Mouse (Mus musculus) forebrain, embryonic 14.5 days (tissue): ENCODE data around the gene Gm20388. TPM values are rescaled to one million over a fixed set of nuclear protein-coding genes. Genes with fewer than 3 reads are reported as not detected.
"Not testable (repeated sequence)": the region's sequence is repeated elsewhere in the genome, so short reads cannot be mapped to it uniquely, and the experiment has no call there.

Source experiments
- ATAC-seq: fragments of 200-750 bp; cut with Nextera tagmentation; 2 replicates; pipeline ENCODE4 v1.8.0; 2017; ENCODE audit warnings: mild to moderate bottlenecking, moderate library complexity
- DNase-seq: peaks from one replicate; pipeline ENCODE4 v3.0.0-alpha.2; 2015; ENCODE audit warnings: low spot score
- H3K27ac ChIP-seq: fragments of 300-500 bp; sonication (generic); 2 replicates; pipeline ENCODE4 v1.5.1; 2014; ENCODE audit warnings: low read depth, mild to moderate bottlenecking, control low read depth, low read length, moderate library complexity
- H3K27me3 ChIP-seq: fragments of 300-500 bp; sonication (generic); replicated peaks from 2 replicates; pipeline ENCODE4 v1.6.1; 2014; ENCODE audit warnings: low read length, control low read depth, mixed read lengths; ENCODE audit not compliant: control insufficient read depth, insufficient read depth
- H3K36me3 ChIP-seq: fragments of 300-500 bp; sonication (generic); 2 replicates; pipeline ENCODE4 v1.6.1; 2014; ENCODE audit warnings: low read length, control low read depth; ENCODE audit not compliant: control insufficient read depth, insufficient read depth
- H3K4me1 ChIP-seq: fragments of 300-500 bp; sonication (generic); 2 replicates; pipeline ENCODE4 v1.6.1; 2014; ENCODE audit warnings: antibody characterized with exemption, low read length, control low read depth; ENCODE audit not compliant: control insufficient read depth, insufficient read depth
- H3K4me2 ChIP-seq: fragments of 300-500 bp; sonication (generic); 2 replicates; pipeline ENCODE4 v1.6.1; 2014; ENCODE audit warnings: mild to moderate bottlenecking, control low read depth, low read length
- H3K4me3 ChIP-seq: fragments of 300-500 bp; sonication (generic); 2 replicates; pipeline ENCODE4 v1.5.1; 2014; ENCODE audit warnings: low read depth, low read length, control low read depth
- H3K9ac ChIP-seq: fragments of 300-500 bp; sonication (generic); 2 replicates; pipeline ENCODE4 v1.6.1; 2014; ENCODE audit warnings: mild to moderate bottlenecking, low read length, control low read depth, moderate library complexity
- H3K9me3 ChIP-seq: fragments of 300-500 bp; sonication (generic); replicated peaks from 2 replicates; pipeline ENCODE4 v1.6.1; 2016; ENCODE audit warnings: low read length, control low read depth, mixed read lengths; ENCODE audit not compliant: control insufficient read depth
- WGBS: fragments of 180-500 bp; shearing (Covaris S2); extraction: QIAGEN DNeasy Blood & Tissue Kit; methylation state at CpG from one replicate; pipeline ENCODE4 v1.1.7; 2014; 5-methylcytosine and 5-hydroxymethylcytosine counted together
- polyA plus RNA-seq: library from polyadenylated mRNA; unstranded; fragments of >200 nt; fragmentation: Nextera tagmentation; extraction: Ambion mirVana; gene quantifications from 2 replicates; pipeline ENCODE4 v1.2.1, GENCODE M21; 2014

Gene Gm20388
- polyA plus RNA-seq, 1 experiment from 2014 or later = 7.4 TPM

DNA sequence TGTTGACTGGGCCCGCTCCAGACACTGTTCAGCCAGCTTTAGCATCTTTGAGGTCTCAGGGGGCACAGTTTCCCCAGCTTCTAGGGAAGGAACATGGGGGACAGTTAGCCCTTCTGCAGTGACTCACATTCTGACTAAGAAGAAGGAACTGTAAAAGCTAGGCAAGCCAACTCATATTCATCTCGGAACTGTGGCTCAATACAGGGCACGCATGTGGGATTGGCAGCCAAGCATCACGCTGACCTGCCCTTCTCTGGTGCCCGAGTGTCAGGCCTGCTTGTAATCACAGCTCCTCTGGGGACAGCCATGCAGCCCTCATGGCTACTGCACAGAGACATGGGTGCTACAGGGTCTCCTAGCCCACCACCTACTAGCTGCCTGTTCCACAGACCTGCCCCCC lies 3340.3 kb downstream of the Gm20388 start:
- no peak overlapping the region for H3K4me2 ChIP-seq
- H3K4me3 ChIP-seq = no peak overlapping the region
- no peak overlapping the region for H3K27ac ChIP-seq
- H3K9ac ChIP-seq = no peak overlapping the region; the same call in 1 of the 2 replicates
- H3K36me3 ChIP-seq = peaks cover 63% of the 10 kb centered on the region
- H3K9me3 ChIP-seq = no peaks in the 10 kb centered on the region
- ATAC-seq (no peak), DNase-seq (no peak)
- no peaks in the 10 kb centered on the region for H3K27me3 ChIP-seq
- WGBS = 95% methylated on average over 5 of the region's 5 CpGs
- H3K4me1 ChIP-seq = peaks cover 14% of the 10 kb centered on the region

GRCm38 (mm10) chr8:123252925-123253324 lies 3342.3 kb downstream of the Gm20388 start:
- DNase-seq (no peak), ATAC-seq (no peak)
- Histone ChIP-seq H3K36me3 (peaks cover 60% of the 10 kb centered on the region), H3K9me3 (no peaks in the 10 kb centered on the region), H3K9ac (peak overlapping the region; percentile 97), H3K27ac (no peak overlapping the region), H3K27me3 (no peaks in the 10 kb centered on the region), H3K4me2 (peak overlapping the region; percentile 97), H3K4me3 (peak overlapping the region; percentile 98), H3K4me1 (peaks cover 14% of the 10 kb centered on the region)
- WGBS = 63% methylated on average over 4 of the region's 4 CpGs

DNA sequence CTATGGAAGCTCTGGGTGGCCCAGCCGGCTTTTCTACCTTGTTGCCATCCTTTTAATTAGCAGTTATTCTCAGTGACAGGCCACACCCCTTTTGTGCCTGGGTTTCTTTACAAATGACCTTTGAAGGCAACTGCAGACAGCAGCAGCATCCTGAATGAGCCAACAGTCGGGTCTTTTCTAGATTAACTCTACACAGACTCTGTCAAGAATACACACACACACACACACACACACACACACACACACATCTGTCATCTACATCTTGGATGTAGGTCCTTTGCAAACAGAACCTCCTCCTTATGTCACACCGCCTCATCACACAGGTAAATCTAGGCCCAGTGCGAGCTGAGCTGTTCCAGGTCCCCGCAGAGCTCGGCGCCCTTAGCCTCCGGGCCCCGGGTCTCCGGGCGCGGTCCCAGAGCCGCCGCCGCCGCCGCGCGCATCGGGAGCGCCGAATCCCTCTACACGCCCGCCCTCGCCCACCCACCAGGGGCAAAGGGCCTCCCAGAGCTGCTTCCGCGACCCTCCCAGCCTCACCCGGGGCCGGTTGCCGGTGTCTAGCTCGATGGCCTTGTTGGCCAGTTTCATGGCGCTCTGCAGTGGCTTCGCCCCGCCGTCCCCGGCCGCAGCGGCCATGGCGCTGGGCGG lies 3342.9 kb downstream of the Gm20388 start:
- peak overlapping the region; percentile 98 for H3K4me3 ChIP-seq
- no peaks in the 10 kb centered on the region for H3K27me3 ChIP-seq
- H3K4me1 ChIP-seq = peaks cover 14% of the 10 kb centered on the region
- WGBS = 0% methylated on average over 39 of the region's 40 CpGs
- DNase-seq = peak; percentile 41
- peak overlapping the region; percentile 97 for H3K9ac ChIP-seq
- peak overlapping the region; percentile 97 for H3K4me2 ChIP-seq
- H3K27ac ChIP-seq = peak overlapping the region; percentile 86
- ATAC-seq = peak; percentile 71
- no peaks in the 10 kb centered on the region for H3K9me3 ChIP-seq
- peaks cover 60% of the 10 kb centered on the region for H3K36me3 ChIP-seq

GRCm38 (mm10) chr8:123254099-123254885 lies 3343.7 kb downstream of the Gm20388 start, which contains the start of the genes Zfp276 and Vps9d1:
Zfp276 (plus strand) TSS chr8:123254195.
Vps9d1 (minus strand) TSS chr8:123254348.
- Histone ChIP-seq H3K36me3 (peaks cover 60% of the 10 kb centered on the region), H3K4me3 (peak within 1 kb of the TSS; percentile 98), H3K9ac (peak within 1 kb of the TSS; percentile 97), H3K27me3 (no peaks in the 10 kb centered on the region), H3K27ac (peak within 1 kb of the TSS; percentile 86), H3K9me3 (no peaks in the 10 kb centered on the region), H3K4me1 (peaks cover 14% of the 10 kb centered on the region), H3K4me2 (peak within 1 kb of the TSS; percentile 97)
- WGBS = under 1% methylated on average over 87 of the region's 99 CpGs
- DNase-seq (peak; percentile 85), ATAC-seq (peak; percentile 98)

DNA sequence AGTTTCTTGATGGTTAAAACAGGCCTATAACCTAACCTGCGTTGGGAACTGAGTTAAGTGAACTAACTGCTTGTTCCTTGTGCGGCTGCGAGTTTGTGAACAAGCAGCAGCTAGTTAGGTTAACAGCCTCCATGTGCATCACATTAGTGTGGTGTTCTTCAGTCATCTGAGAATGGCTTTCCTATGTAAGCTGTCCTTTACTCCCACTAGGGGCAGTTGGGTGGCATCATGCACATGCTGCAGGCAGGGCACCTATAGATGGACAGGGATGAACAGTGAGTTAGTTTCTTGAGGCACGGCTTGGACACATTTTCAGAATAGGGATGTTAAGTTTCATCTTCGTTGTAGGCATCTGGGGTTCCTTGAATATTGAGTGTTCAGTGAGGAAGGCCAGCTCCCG lies 3344.5 kb downstream of the Gm20388 start:
- peaks cover 14% of the 10 kb centered on the region for H3K4me1 ChIP-seq
- no peak for DNase-seq
- H3K4me2 ChIP-seq = peak overlapping the region; percentile 97
- no peaks in the 10 kb centered on the region for H3K9me3 ChIP-seq
- H3K27me3 ChIP-seq = no peaks in the 10 kb centered on the region
- peaks cover 60% of the 10 kb centered on the region for H3K36me3 ChIP-seq
- no peak overlapping the region for H3K27ac ChIP-seq
- peak overlapping the region; percentile 98 for H3K4me3 ChIP-seq
- H3K9ac ChIP-seq = peak overlapping the region; percentile 97
- ATAC-seq = no peak
- 76% methylated on average over 6 of the region's 6 CpGs for WGBS

DNA sequence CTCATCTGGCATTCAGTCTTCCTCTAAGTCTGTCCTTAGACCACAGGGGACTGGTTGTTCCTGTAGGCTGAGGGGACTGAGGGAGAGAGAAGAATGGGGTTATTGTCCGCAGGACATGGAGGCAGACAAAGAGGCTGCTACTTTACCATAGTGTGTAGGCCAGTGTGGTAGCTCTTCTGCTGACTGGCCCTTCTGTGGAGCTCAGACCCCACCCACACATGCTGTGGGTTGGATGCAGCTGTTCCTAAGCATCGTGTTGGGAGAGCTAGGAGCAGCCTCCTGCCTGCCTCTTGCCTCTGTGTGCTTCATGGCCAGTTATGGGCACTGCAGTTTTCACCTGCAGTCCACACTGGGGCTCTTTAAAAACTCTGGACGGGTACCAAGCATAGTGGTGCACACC lies 3346.5 kb downstream of the Gm20388 start:
- H3K27ac ChIP-seq = no peak overlapping the region
- H3K27me3 ChIP-seq = no peaks in the 10 kb centered on the region
- no peak overlapping the region for H3K4me3 ChIP-seq
- peaks cover 58% of the 10 kb centered on the region for H3K36me3 ChIP-seq
- H3K9ac ChIP-seq = no peak overlapping the region
- ATAC-seq = no peak
- WGBS = 77% methylated on average over 3 of the region's 3 CpGs
- DNase-seq = no peak
- no peak overlapping the region for H3K4me2 ChIP-seq
- peaks cover 14% of the 10 kb centered on the region for H3K4me1 ChIP-seq
- H3K9me3 ChIP-seq = no peaks in the 10 kb centered on the region

GRCm38 (mm10) chr8:123257593-123257992 lies 3347.0 kb downstream of the Gm20388 start:
- H3K27me3 ChIP-seq, DNase-seq, H3K9me3 ChIP-seq, H3K9ac ChIP-seq, H3K4me3 ChIP-seq, H3K4me2 ChIP-seq, H3K27ac ChIP-seq, ATAC-seq: not testable (repeated sequence)
- Histone ChIP-seq H3K36me3 (peaks cover 59% of the 10 kb centered on the region), H3K4me1 (peaks cover 14% of the 10 kb centered on the region)
- WGBS = 95% methylated on average over 8 of the region's 8 CpGs

DNA sequence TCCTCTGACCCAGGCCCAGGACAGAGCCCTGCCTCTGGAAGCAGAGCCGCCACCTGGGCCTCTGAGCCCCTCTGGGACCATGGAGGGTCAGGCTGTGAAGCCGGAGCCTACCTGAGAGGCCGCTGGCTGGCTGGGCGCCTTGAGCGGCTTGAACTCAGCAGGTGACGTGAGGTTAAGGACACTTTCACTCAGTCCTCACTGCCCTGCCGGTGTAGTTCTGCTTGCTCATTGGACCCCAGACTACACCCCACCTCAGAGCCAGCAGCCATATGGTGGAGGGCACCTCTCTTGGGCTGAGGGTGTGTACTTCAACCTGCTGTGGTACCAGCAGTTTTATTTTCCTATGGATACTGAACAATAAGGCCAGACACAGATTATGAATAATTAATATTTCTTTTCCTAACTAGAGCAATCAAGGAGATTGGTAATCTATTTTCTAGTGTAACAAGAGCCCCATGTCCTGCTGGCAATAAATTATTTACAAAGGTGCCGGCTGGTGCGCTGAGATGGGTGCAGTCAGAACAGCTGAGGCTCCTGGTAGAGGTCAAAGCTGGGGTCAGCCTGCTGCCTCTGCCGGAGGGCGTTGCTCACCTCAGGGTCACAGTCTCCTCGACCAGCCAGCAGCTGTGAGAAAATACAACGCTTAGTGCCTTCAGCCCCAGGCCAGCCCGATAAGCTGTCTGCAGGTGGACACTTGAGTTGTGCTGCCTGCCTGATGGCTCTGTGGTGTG lies 3357.4 kb downstream of the Gm20388 start:
- Histone ChIP-seq H3K4me1 (no peaks in the 10 kb centered on the region), H3K4me3 (no peak overlapping the region), H3K36me3 (peaks cover 78% of the 10 kb centered on the region), H3K9ac (no peak overlapping the region), H3K4me2 (no peak overlapping the region), H3K27ac (no peak overlapping the region), H3K27me3 (no peaks in the 10 kb centered on the region), H3K9me3 (no peaks in the 10 kb centered on the region)
- ATAC-seq (no peak), DNase-seq (no peak)
- WGBS = 95% methylated on average over 14 of the region's 14 CpGs
